Comparison of ENCODE assay signal across 21 mouse cellular contexts in genomic region chr6:97800615-97801014, GRCm38 (mm10). TPM values are rescaled to one million over a fixed set of nuclear protein-coding genes. Genes with fewer than 3 reads are reported as not detected.
DNase-seq lines count a peak whose midpoint lies in the region; ATAC-seq and TF ChIP-seq lines count a peak whose summit lies in the region.
"Had no signal": no experiment of that assay in that cellular context is flagged by ENCODE, and none has a peak within 500 bp of the region (broad histone marks: within the 10 kb centered on the region; RNA-seq: fewer than 3 reads in every experiment).

No protein-coding gene starts in this region.

- DNase-seq in cerebellum, adult 11 months: peak; percentile 54
- DNase-seq in cerebellum, adult 18-20 months: peak; percentile 69 to 70
- peak; percentile 78 for DNase-seq in cerebellum, adult 9-11 months
- peak; percentile 50 to 62 for DNase-seq in cerebellum, postnatal 36 days
- DNase-seq in heart, adult 2 months: no peak
- DNase-seq in frontal cortex, postnatal 14 days (ENCODE audit: low spot score in 2 of 2): no peak
- DNase-seq: adrenal gland, adult 2 months; adrenal gland, postnatal 36 days; gastrocnemius, postnatal 25 days; heart, adult 11 months; heart, postnatal 10 days; heart, postnatal 4 days; kidney, adult 8-10 months had no signal

- no peak for TF ChIP-seq CTCF in heart, adult 2 months (IDR thresholded peaks at IDR 0.05)

- no peaks in the 10 kb centered on the region for H3K36me3 ChIP-seq in forebrain, embryonic 12.5 days (replicated peaks)
- no peaks in the 10 kb centered on the region for H3K36me3 ChIP-seq in heart, adult 2 months (ENCODE audit: control insufficient read depth, insufficient read depth, low read length)
- H3K36me3 ChIP-seq: embryonic facial prominence, embryonic 12.5 days; heart, embryonic 10.5 days; hindbrain, embryonic 12.5 days had no signal

- no peaks in the 10 kb centered on the region for H3K9me3 ChIP-seq in forebrain, embryonic 12.5 days
- H3K9me3 ChIP-seq: embryonic facial prominence, embryonic 12.5 days; heart, embryonic 10.5 days; hindbrain, embryonic 12.5 days had no signal

- WGBS in forebrain, embryonic 12.5 days: 69% methylated on average over 2 of the region's 2 CpGs
- WGBS in heart, adult 2 months: 59% methylated on average over 2 of the region's 2 CpGs

- H3K27ac ChIP-seq in forebrain, embryonic 12.5 days: no peak overlapping the region
- no peak overlapping the region for H3K27ac ChIP-seq in heart, adult 2 months
- H3K27ac ChIP-seq: embryonic facial prominence, embryonic 12.5 days; heart, embryonic 10.5 days; hindbrain, embryonic 12.5 days had no signal

- no peak overlapping the region for H3K4me3 ChIP-seq in forebrain, embryonic 12.5 days (replicated peaks)
- H3K4me3 ChIP-seq in heart, adult 2 months: no peak overlapping the region
- H3K4me3 ChIP-seq: embryonic facial prominence, embryonic 12.5 days; heart, embryonic 10.5 days; hindbrain, embryonic 12.5 days had no signal

- H3K4me1 ChIP-seq in forebrain, embryonic 12.5 days: no peaks in the 10 kb centered on the region
- H3K4me1 ChIP-seq in heart, adult 2 months (ENCODE audit: control insufficient read depth, insufficient read depth, low read length): no peaks in the 10 kb centered on the region
- H3K4me1 ChIP-seq: embryonic facial prominence, embryonic 12.5 days; heart, embryonic 10.5 days; hindbrain, embryonic 12.5 days had no signal

- no peak overlapping the region for H3K4me2 ChIP-seq in forebrain, embryonic 12.5 days
- H3K4me2 ChIP-seq: embryonic facial prominence, embryonic 12.5 days; hindbrain, embryonic 12.5 days had no signal

- H3K9ac ChIP-seq in forebrain, embryonic 12.5 days: no peak overlapping the region
- H3K9ac ChIP-seq in heart, adult 2 months (ENCODE audit: low read depth, low read length): no peak overlapping the region
- H3K9ac ChIP-seq: embryonic facial prominence, embryonic 12.5 days; hindbrain, embryonic 12.5 days had no signal

- ATAC-seq in forebrain, embryonic 12.5 days (ENCODE audit: low FRiP score): no peak
- ATAC-seq: forebrain, embryonic 16.5 days; hindbrain, embryonic 16.5 days; inflammation-experienced regulatory T-cells, adult 6 months; intestine, postnatal 0 days had no signal

- no peak for TF ChIP-seq EP300 in heart, adult 2 months (IDR thresholded peaks at IDR 0.05; ENCODE audit: insufficient read depth, low read depth, low read length)

- no peak for TF ChIP-seq POLR2A in heart, adult 2 months (IDR thresholded peaks at IDR 0.05; ENCODE audit: insufficient read depth, low read depth, low read length)

- no peaks in the 10 kb centered on the region for H3K79me2 ChIP-seq in heart, adult 2 months (replicated peaks; ENCODE audit: control insufficient read depth, insufficient read depth, low read length)

- H3K27me3 ChIP-seq in forebrain, embryonic 12.5 days: peaks cover 11% of the 10 kb centered on the region; the same call in 1 of the 2 replicates
- H3K27me3 ChIP-seq in heart, adult 2 months (ENCODE audit: control insufficient read depth, insufficient read depth, low read length): no peaks in the 10 kb centered on the region
- H3K27me3 ChIP-seq: embryonic facial prominence, embryonic 12.5 days had no signal

- intact Hi-C loops in heart, adult 2 months (cut with DNase I): no loop called here

RNA-seq across cellular contexts. Expression of gene Mitf, which starts 6.2 kb away (rescaled TPM):
- 0.76 and 1.0 TPM in 2 replicates for polyA plus RNA-seq in forebrain, embryonic 12.5 days (2016; fragmentation: Nextera tagmentation; extraction: Ambion mirVana)
- 10 to 100 TPM; 50.6 to 68.3 TPM for total RNA-seq in heart, adult 2 months (2021)
- 23.4 and 36.3 TPM in 2 replicates for polyA plus RNA-seq in heart, adult 2 months (2012; rRNA removed)

Comparison
In these comparisons a context has a peak if more than half of its experiments do, and no peak if none do; other contexts are left out.
1. DNase-seq: peak in cerebellum, adult 11 months (single experiment), cerebellum, adult 18-20 months (2 of 2), cerebellum, adult 9-11 months (single experiment) and cerebellum, postnatal 36 days (2 of 2); none in heart, adult 2 months (0 of 2) and frontal cortex, postnatal 14 days (0 of 2).
2. RNA of gene Mitf, which starts 6.2 kb away (polyA plus RNA-seq): 23.4 to 36.3 TPM in heart, adult 2 months; 0.76 to 1.0 TPM in forebrain, embryonic 12.5 days; every median in the first group is over 10 times any median in the second.